Mouse (Mus musculus) regulatory T cell (primary cell): ENCODE results near the gene Fam118b.

ENCODE experiments used
- in situ Hi-C: fragments of 300-600 bp; cut with MboI, MseI; formaldehyde crosslinking; loops from one replicate; pipeline ENCODE4 v1.15.1; 2025; ENCODE audit warnings: high pct_unique_total_duplicates

Gene Fam118b

GRCm38 (mm10) chr9:35198945-35199771, 68.4 kb downstream of the Fam118b start:
- in situ Hi-C loops: no loop called here

GRCm38 (mm10) chr9:35198351-35198750, 69.3 kb downstream of the Fam118b start:
- in situ Hi-C loops: no loop called here

GRCm38 (mm10) chr9:35197625-35198024, 70.0 kb downstream of the Fam118b start:
- in situ Hi-C loops: no loop called here

GRCm38 (mm10) chr9:35194048-35194447, 73.6 kb downstream of the Fam118b start:
- in situ Hi-C loops: no loop called here

GRCm38 (mm10) chr9:35192983-35193542, 74.5 kb downstream of the Fam118b start:
- in situ Hi-C loops: no loop called here

- in situ Hi-C loops: no loop called here
Observed at GRCm38 (mm10) chr9:35188700-35189099, 78.9 kb downstream of the Fam118b start.

- in situ Hi-C loops: no loop called here
Observed at GRCm38 (mm10) chr9:35187351-35187903, 80.2 kb downstream of the Fam118b start.

- in situ Hi-C loops: no loop called here
Observed at GRCm38 (mm10) chr9:35186430-35186829, 81.2 kb downstream of the Fam118b start.

GRCm38 (mm10) chr9:35183359-35183758, 84.2 kb downstream of the Fam118b start:
- in situ Hi-C loops: no loop called here

DNA sequence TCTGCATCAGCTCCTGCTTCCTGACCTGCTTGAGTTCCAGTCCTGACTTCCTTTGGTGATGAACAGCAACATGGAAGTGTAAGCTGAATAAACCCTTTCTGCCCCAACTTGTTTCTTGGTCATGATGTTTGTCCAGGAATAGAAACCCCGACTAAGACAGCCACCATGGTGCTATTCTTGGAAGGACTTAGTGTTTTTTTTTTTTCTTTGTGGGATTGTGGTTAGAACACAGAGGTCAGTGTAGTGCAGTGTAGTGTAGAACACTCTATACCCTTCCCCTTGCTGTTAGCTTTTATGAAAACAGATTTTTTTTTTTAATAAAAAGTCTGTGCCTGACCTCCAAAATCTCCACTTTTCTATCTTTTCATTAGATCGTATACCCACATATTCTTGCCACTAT, 84.8 kb downstream of the Fam118b start:
- in situ Hi-C loops: no loop called here

DNA sequence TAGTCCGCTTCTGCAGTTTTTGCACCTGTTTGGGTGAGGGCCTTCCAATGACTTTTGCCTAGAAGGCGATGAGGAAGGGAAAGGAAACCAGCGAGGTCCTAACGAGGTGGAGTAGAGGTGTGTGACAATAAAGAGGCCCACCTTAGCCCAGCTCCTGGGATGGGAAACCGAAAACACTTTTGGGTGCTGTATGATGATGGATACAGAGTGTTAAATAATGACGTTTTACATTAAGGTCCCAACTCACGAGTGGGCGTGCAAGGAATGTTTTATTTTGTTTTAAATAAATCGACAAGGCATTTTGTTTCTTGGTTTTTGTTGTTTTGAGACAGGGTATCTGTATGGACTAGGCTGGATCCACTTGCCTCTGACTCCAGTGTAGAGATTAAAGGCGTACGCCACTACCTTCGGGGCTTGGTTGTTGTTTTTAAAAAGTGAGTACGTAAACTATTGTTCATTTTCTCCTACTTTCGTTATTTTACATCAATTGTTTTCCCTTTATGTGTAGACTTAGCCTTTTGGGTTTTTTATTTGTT, 91.4 kb downstream of the Fam118b start:
- in situ Hi-C loops: no loop called here

- in situ Hi-C loops: no loop called here
Observed at GRCm38 (mm10) chr9:35175251-35176123, 92.1 kb downstream of the Fam118b start, which contains the start of gene Dcps. Gene Dcps (minus strand): TSS chr9:35176061.

DNA sequence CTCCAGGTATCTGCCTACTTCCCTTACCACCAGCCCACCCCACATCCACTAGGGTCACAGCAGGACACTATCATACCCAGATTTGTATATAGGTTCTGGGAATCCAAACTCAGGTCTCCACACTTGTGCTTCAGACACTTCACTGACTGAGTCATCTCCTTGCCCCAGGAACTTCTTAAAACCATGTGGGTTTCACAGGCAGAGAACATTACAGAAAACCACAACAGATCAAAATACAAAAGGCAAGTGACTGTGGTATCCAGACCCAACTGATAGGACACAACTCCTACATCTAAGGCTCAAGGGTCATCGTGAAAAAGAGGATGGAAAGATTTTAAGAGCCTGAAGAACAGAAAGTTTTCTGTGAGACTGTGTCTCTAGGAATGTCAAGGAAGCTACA, 94.3 kb downstream of the Fam118b start:
- in situ Hi-C loops: no loop called here

DNA sequence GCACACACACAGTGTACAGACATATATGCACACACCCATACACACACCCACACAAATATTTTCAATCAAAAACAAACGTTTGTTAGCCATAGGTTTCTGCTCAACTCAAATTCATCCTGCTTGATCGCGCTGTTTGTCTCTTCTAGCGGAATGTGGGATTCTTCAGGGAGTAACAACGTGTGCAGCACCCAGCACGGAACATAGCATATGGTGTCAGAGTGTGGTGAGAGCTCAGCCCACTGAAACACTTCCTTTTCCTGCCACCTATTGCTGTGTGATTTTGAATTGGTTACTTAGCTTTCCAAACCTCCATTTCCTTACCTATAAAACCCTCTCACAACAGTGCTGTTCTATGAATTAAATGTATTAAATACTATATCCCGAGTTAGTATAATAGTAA, 97.5 kb downstream of the Fam118b start:
- in situ Hi-C loops: no loop called here
